Mouse (Mus musculus) liver, adult (tissue): ENCODE results near the gene Elmsan1.
A peak's percentile ranks its signal among the peaks of the same experiment; 100 is the strongest.

ENCODE experiments used
- GATA4 ChIP-seq: IDR thresholded peaks from 2 replicates; pipeline ENCODE4 v1.6.1; 2014; ENCODE audit warnings: mild to moderate bottlenecking, low read length; ENCODE audit not compliant: insufficient replicate concordance

Elmsan1 gene

GRCm38 (mm10) chr12:84220951-84221891 is 2.5 kb upstream of the Elmsan1 start:
- no peak for TF ChIP-seq GATA4

- TF ChIP-seq GATA4, result no peak
Observed at GRCm38 (mm10) chr12:84220515-84220914, 1.8 kb upstream of the Elmsan1 start.

- TF ChIP-seq GATA4, result no peak
Observed at GRCm38 (mm10) chr12:84219121-84219561, 460 bp upstream of the Elmsan1 start.

GRCm38 (mm10) chr12:84217508-84218131 is 1.1 kb downstream of the Elmsan1 start:
- no peak for TF ChIP-seq GATA4

- TF ChIP-seq GATA4, result no peak
Observed at GRCm38 (mm10) chr12:84217111-84217507, 1.6 kb downstream of the Elmsan1 start.

- no peak for TF ChIP-seq GATA4
Observed at GRCm38 (mm10) chr12:84215758-84216440, 2.8 kb downstream of the Elmsan1 start.

GRCm38 (mm10) chr12:84214495-84215175 is 4.0 kb downstream of the Elmsan1 start:
- TF ChIP-seq GATA4, result peak; percentile 21; the same call in 1 of the 2 replicates

GRCm38 (mm10) chr12:84212297-84212696 is 6.4 kb downstream of the Elmsan1 start:
- no peak for TF ChIP-seq GATA4

GRCm38 (mm10) chr12:84211021-84211538 is 7.6 kb downstream of the Elmsan1 start:
- TF ChIP-seq GATA4, result no peak

GRCm38 (mm10) chr12:84210288-84210687 is 8.4 kb downstream of the Elmsan1 start:
- TF ChIP-seq GATA4, result no peak

GRCm38 (mm10) chr12:84209093-84209492 is 9.6 kb downstream of the Elmsan1 start:
- no peak for TF ChIP-seq GATA4

GRCm38 (mm10) chr12:84207209-84207817 is 11.4 kb downstream of the Elmsan1 start:
- no peak for TF ChIP-seq GATA4

GRCm38 (mm10) chr12:84206525-84206924 is 12.2 kb downstream of the Elmsan1 start:
- TF ChIP-seq GATA4, result no peak

GRCm38 (mm10) chr12:84205659-84206185 is 13.0 kb downstream of the Elmsan1 start:
- TF ChIP-seq GATA4, result no peak
